Mouse (Mus musculus) hindbrain, embryonic 15.5 days (tissue): ENCODE measurements at regions not wholly inside any gene's neighbourhood (a gene's known extent, or its start where the extent isn't known, plus 50 kb on each side); places are given as distances from the start of the nearest gene placed in this dataset.
A peak's percentile ranks its signal among the peaks of the same experiment; 100 is the strongest.

Experiments used
- ATAC-seq: fragments of 200-750 bp; cut with Nextera tagmentation; 2 replicates; pipeline ENCODE4 v1.8.0; 2017; ENCODE audit warnings: low read depth, moderate number of reproducible peaks, moderate TSS enrichment; ENCODE audit not compliant: low FRiP score
- H3K27ac ChIP-seq: fragments of 300-500 bp; sonication (generic); replicated peaks from 2 replicates; pipeline ENCODE4 v1.5.1; 2015; ENCODE audit warnings: mild to moderate bottlenecking, inconsistent platforms
- H3K27me3 ChIP-seq: fragments of 300-500 bp; sonication (generic); 2 replicates; pipeline ENCODE4 v1.6.1; 2015; ENCODE audit warnings: control low read depth, inconsistent platforms
- H3K36me3 ChIP-seq: fragments of 300-500 bp; sonication (generic); 2 replicates; pipeline ENCODE4 v1.6.1; 2015; ENCODE audit warnings: control low read depth, inconsistent platforms
- H3K4me1 ChIP-seq: fragments of 300-500 bp; sonication (generic); replicated peaks from 2 replicates; pipeline ENCODE4 v1.6.1; 2015; ENCODE audit warnings: control low read depth, inconsistent platforms
- H3K4me2 ChIP-seq: fragments of 300-500 bp; sonication (generic); 2 replicates; pipeline ENCODE4 v1.6.1; 2015; ENCODE audit warnings: moderate library complexity, mild to moderate bottlenecking, inconsistent platforms
- H3K4me3 ChIP-seq: fragments of 300-500 bp; sonication (generic); 2 replicates; pipeline ENCODE4 v1.5.1; 2015; ENCODE audit warnings: mild to moderate bottlenecking, inconsistent platforms
- H3K9ac ChIP-seq: fragments of 300-500 bp; sonication (generic); 2 replicates; pipeline ENCODE4 v1.6.1; 2015; ENCODE audit warnings: inconsistent platforms
- H3K9me3 ChIP-seq: fragments of 300-500 bp; sonication (generic); 2 replicates; pipeline ENCODE4 v1.6.1; 2016; ENCODE audit warnings: control low read depth, inconsistent platforms
- WGBS: fragments of 180-500 bp; shearing (Covaris S2); methylation state at CpG from one replicate; pipeline ENCODE4 v1.1.7; 2015; 5-methylcytosine and 5-hydroxymethylcytosine counted together

- Histone ChIP-seq H3K27me3 (0 out of 2 replicates have a peak, but pooled peaks cover 2% of the 10 kb centered on the region), H3K9me3 (no peaks in the 10 kb centered on the region), H3K4me2 (no peak overlapping the region), H3K4me3 (no peak overlapping the region), H3K9ac (no peak overlapping the region), H3K36me3 (no peaks in the 10 kb centered on the region), H3K4me1 (peaks cover 17% of the 10 kb centered on the region), H3K27ac (peak overlapping the region; percentile 47)
- peak; percentile 70 for ATAC-seq
- WGBS, result 11% methylated on average over 14 of the region's 14 CpGs
These were observed 103.0 kb downstream of the Gm26897 start for GRCm38 (mm10) chr5:111836668-111837234.

GRCm38 (mm10) chr5:111842461-111842860 lies 108.7 kb downstream of the Gm26897 start:
- Histone ChIP-seq H3K27me3 (0 out of 2 replicates have a peak, but pooled peaks cover 4% of the 10 kb centered on the region), H3K9me3 (no peaks in the 10 kb centered on the region), H3K4me2 (peak overlapping the region; percentile 27), H3K4me1 (peaks cover 12% of the 10 kb centered on the region), H3K36me3 (no peaks in the 10 kb centered on the region), H3K9ac (no peak overlapping the region), H3K4me3 (no peak overlapping the region), H3K27ac (no peak overlapping the region)
- no peak for ATAC-seq
- 46% methylated on average over 17 of the region's 17 CpGs for WGBS

GRCm38 (mm10) chr5:111843622-111844239 lies 110.0 kb downstream of the Gm26897 start:
- H3K4me1 ChIP-seq, result peaks cover 12% of the 10 kb centered on the region
- no peak overlapping the region for H3K9ac ChIP-seq
- no peaks in the 10 kb centered on the region for H3K9me3 ChIP-seq
- H3K36me3 ChIP-seq, result no peaks in the 10 kb centered on the region
- H3K27me3 ChIP-seq, result 0 out of 2 replicates have a peak, but pooled peaks cover 4% of the 10 kb centered on the region
- ATAC-seq, result no peak
- no peak overlapping the region for H3K4me2 ChIP-seq
- no peak overlapping the region for H3K27ac ChIP-seq
- WGBS, result 25% methylated on average over 17 of the region's 17 CpGs
- no peak overlapping the region for H3K4me3 ChIP-seq

- H3K27me3 ChIP-seq, result 0 out of 2 replicates have a peak, but pooled peaks cover 4% of the 10 kb centered on the region
- no peak overlapping the region for H3K27ac ChIP-seq
- H3K9ac ChIP-seq, result no peak overlapping the region
- H3K36me3 ChIP-seq, result no peaks in the 10 kb centered on the region
- no peak overlapping the region for H3K4me2 ChIP-seq
- 34% methylated on average over 3 of the region's 3 CpGs for whole genome bisulfite sequencing
- no peak overlapping the region for H3K4me3 ChIP-seq
- peaks cover 12% of the 10 kb centered on the region for H3K4me1 ChIP-seq
- H3K9me3 ChIP-seq, result no peaks in the 10 kb centered on the region
- no peak for ATAC-seq
These were observed 110.8 kb downstream of the Gm26897 start for GRCm38 (mm10) chr5:111844528-111844927.

GRCm38 (mm10) chr5:111848917-111849316 lies 115.2 kb downstream of the Gm26897 start:
- Histone ChIP-seq H3K9me3 (no peaks in the 10 kb centered on the region), H3K27me3 (no peaks in the 10 kb centered on the region), H3K36me3 (no peaks in the 10 kb centered on the region), H3K4me2 (no peak overlapping the region), H3K4me3 (no peak overlapping the region), H3K4me1 (peaks cover 10% of the 10 kb centered on the region; the same call in 1 of the 2 replicates), H3K27ac (no peak overlapping the region), H3K9ac (no peak overlapping the region)
- ATAC-seq, result no peak
- 91% methylated on average over 8 of the region's 10 CpGs for WGBS

GRCm38 (mm10) chr5:111852682-111853081 lies 119.0 kb downstream of the Gm26897 start:
- Histone ChIP-seq H3K4me2 (no peak overlapping the region), H3K27ac (no peak overlapping the region), H3K4me1 (peaks cover 14% of the 10 kb centered on the region), H3K9ac (no peak overlapping the region), H3K36me3 (no peaks in the 10 kb centered on the region), H3K9me3 (no peaks in the 10 kb centered on the region), H3K27me3 (no peaks in the 10 kb centered on the region), H3K4me3 (no peak overlapping the region)
- WGBS, result 27% methylated on average over 6 of the region's 6 CpGs
- ATAC-seq, result no peak

GRCm38 (mm10) chr5:111855366-111855765 lies 121.6 kb downstream of the Gm26897 start:
- Histone ChIP-seq H3K36me3 (no peaks in the 10 kb centered on the region), H3K9ac (no peak overlapping the region), H3K4me1 (peaks cover 18% of the 10 kb centered on the region), H3K9me3 (no peaks in the 10 kb centered on the region), H3K4me3 (no peak overlapping the region), H3K4me2 (no peak overlapping the region), H3K27me3 (no peaks in the 10 kb centered on the region), H3K27ac (no peak overlapping the region)
- WGBS, result 82% methylated on average over 2 of the region's 2 CpGs
- ATAC-seq, result no peak

GRCm38 (mm10) chr5:111857200-111857599 lies 123.5 kb downstream of the Gm26897 start:
- peaks cover 18% of the 10 kb centered on the region for H3K4me1 ChIP-seq
- WGBS, result 24% methylated on average over 7 of the region's 7 CpGs
- peak; percentile 28; the same call in 1 of the 2 replicates for ATAC-seq
- no peak overlapping the region for H3K4me2 ChIP-seq
- H3K36me3 ChIP-seq, result no peaks in the 10 kb centered on the region
- no peak overlapping the region for H3K27ac ChIP-seq
- no peak overlapping the region for H3K4me3 ChIP-seq
- no peaks in the 10 kb centered on the region for H3K27me3 ChIP-seq
- H3K9ac ChIP-seq, result no peak overlapping the region
- no peaks in the 10 kb centered on the region for H3K9me3 ChIP-seq

- no peak for ATAC-seq
- Histone ChIP-seq H3K9ac (no peak overlapping the region), H3K27me3 (no peaks in the 10 kb centered on the region), H3K4me2 (no peak overlapping the region), H3K4me1 (peaks cover 18% of the 10 kb centered on the region), H3K4me3 (no peak overlapping the region), H3K9me3 (no peaks in the 10 kb centered on the region), H3K27ac (no peak overlapping the region), H3K36me3 (no peaks in the 10 kb centered on the region)
- 100% methylated on average over 1 of the region's 1 CpGs for WGBS
These were observed 126.7 kb downstream of the Gm26897 start for GRCm38 (mm10) chr5:111860436-111860835.

GRCm38 (mm10) chr5:111862331-111862730 lies 128.6 kb downstream of the Gm26897 start:
- no peak for ATAC-seq
- H3K27ac ChIP-seq, result no peak overlapping the region
- H3K4me2 ChIP-seq, result no peak overlapping the region
- H3K4me3 ChIP-seq, result no peak overlapping the region
- no peak overlapping the region for H3K9ac ChIP-seq
- H3K9me3 ChIP-seq, result no peaks in the 10 kb centered on the region
- H3K4me1 ChIP-seq, result peaks cover 11% of the 10 kb centered on the region; the same call in 1 of the 2 replicates
- H3K36me3 ChIP-seq, result no peaks in the 10 kb centered on the region
- 97% methylated on average over 4 of the region's 4 CpGs for WGBS
- H3K27me3 ChIP-seq, result no peaks in the 10 kb centered on the region

- no peak overlapping the region for H3K4me3 ChIP-seq
These were observed 130.2 kb downstream of the Gm26897 start for GRCm38 (mm10) chr5:111863922-111864321.

GRCm38 (mm10) chr5:111864606-111865005 lies 130.9 kb downstream of the Gm26897 start:
- H3K9me3 ChIP-seq, result no peaks in the 10 kb centered on the region
- no peak overlapping the region for H3K27ac ChIP-seq
- ATAC-seq, result no peak
- no peak overlapping the region for H3K9ac ChIP-seq
- H3K27me3 ChIP-seq, result no peaks in the 10 kb centered on the region
- 69% methylated on average over 13 of the region's 13 CpGs for whole genome bisulfite sequencing
- no peak overlapping the region for H3K4me2 ChIP-seq
- no peaks in the 10 kb centered on the region for H3K36me3 ChIP-seq
- peaks cover 4% of the 10 kb centered on the region; the same call in 1 of the 2 replicates for H3K4me1 ChIP-seq
- no peak overlapping the region for H3K4me3 ChIP-seq

More at GRCm38 (mm10) chr5:111863922-111864321, 130.2 kb downstream of the Gm26897 start:
- no peaks in the 10 kb centered on the region for H3K36me3 ChIP-seq
- H3K4me1 ChIP-seq, result peaks cover 4% of the 10 kb centered on the region; the same call in 1 of the 2 replicates
- 61% methylated on average over 7 of the region's 7 CpGs for WGBS
- no peak overlapping the region for H3K27ac ChIP-seq
- H3K9ac ChIP-seq, result no peak overlapping the region
- no peaks in the 10 kb centered on the region for H3K9me3 ChIP-seq
- no peaks in the 10 kb centered on the region for H3K27me3 ChIP-seq
- ATAC-seq, result no peak
- no peak overlapping the region for H3K4me2 ChIP-seq
